Mouse (Mus musculus) CH12.LX (cell line): ENCODE measurements around the gene Sde2.

Source experiments
- CHD2 ChIP-seq: IDR thresholded peaks from 2 replicates; pipeline ENCODE4 v1.6.1; 2011; ENCODE audit warnings: low read length, improper control_type of control experiment
- EP300 ChIP-seq: IDR thresholded peaks from 2 replicates; pipeline ENCODE4 v1.6.1; 2011; ENCODE audit warnings: low read length, improper control_type of control experiment
- IRF4 ChIP-seq: IDR thresholded peaks from 2 replicates; pipeline ENCODE4 v1.6.1; 2014; ENCODE audit warnings: low read depth, mild to moderate bottlenecking, inconsistent platforms, low read length, improper control_type of control experiment
- MAZ ChIP-seq: IDR thresholded peaks from 2 replicates; pipeline ENCODE4 v1.6.1; 2012; ENCODE audit warnings: low read depth, mild to moderate bottlenecking, inconsistent platforms, low read length, improper control_type of control experiment, moderate library complexity
- NELFE ChIP-seq: IDR thresholded peaks from 2 replicates; pipeline ENCODE4 v1.6.1; 2011; ENCODE audit warnings: low read depth, low read length, improper control_type of control experiment

- TF ChIP-seq MAZ, result no peak
- TF ChIP-seq EP300, result no peak
- no peak for TF ChIP-seq NELFE
- no peak for TF ChIP-seq IRF4
- no peak for TF ChIP-seq CHD2
These were observed 38.2 kb downstream of the Sde2 start for GRCm38 (mm10) chr1:180889172-180889571.
